Mouse (Mus musculus) heart, embryonic 12.5 days (tissue): ENCODE measurements around the gene Exosc8. TPM values are rescaled to one million over a fixed set of nuclear protein-coding genes. Genes with fewer than 3 reads are reported as not detected.
"Not testable (repeated sequence)": the region's sequence is repeated elsewhere in the genome, so short reads cannot be mapped to it uniquely, and the experiment has no call there.

ENCODE experiments used
- ATAC-seq: fragments of 200-750 bp; cut with Nextera tagmentation; 2 replicates; pipeline ENCODE4 v1.8.0; 2017; ENCODE audit warnings: moderate TSS enrichment, moderate library complexity; ENCODE audit not compliant: insufficient number of reproducible peaks, low FRiP score
- H3K27ac ChIP-seq: fragments of 300-500 bp; sonication (generic); 2 replicates; pipeline ENCODE4 v1.5.1; 2016; ENCODE audit warnings: mild to moderate bottlenecking, moderate library complexity; ENCODE audit not compliant: poor library complexity, severe bottlenecking
- H3K27me3 ChIP-seq: fragments of 300-500 bp; sonication (generic); replicated peaks from 2 replicates; pipeline ENCODE4 v1.6.1; 2016; ENCODE audit warnings: mild to moderate bottlenecking, moderate library complexity
- H3K36me3 ChIP-seq: fragments of 300-500 bp; sonication (generic); 2 replicates; pipeline ENCODE4 v1.6.1; 2016; ENCODE audit warnings: mild to moderate bottlenecking, moderate library complexity
- H3K4me1 ChIP-seq: fragments of 300-500 bp; sonication (generic); replicated peaks from 2 replicates; pipeline ENCODE4 v1.6.1; 2016; ENCODE audit warnings: mild to moderate bottlenecking
- H3K4me2 ChIP-seq: fragments of 300-500 bp; sonication (generic); 2 replicates; pipeline ENCODE4 v1.6.1; 2016; ENCODE audit warnings: mild to moderate bottlenecking, moderate library complexity
- H3K4me3 ChIP-seq: fragments of 300-500 bp; sonication (generic); 2 replicates; pipeline ENCODE4 v1.5.1; 2016; ENCODE audit warnings: mild to moderate bottlenecking
- H3K9ac ChIP-seq: fragments of 300-500 bp; sonication (generic); 2 replicates; pipeline ENCODE4 v1.6.1; 2016; ENCODE audit warnings: mild to moderate bottlenecking, moderate library complexity
- H3K9me3 ChIP-seq: fragments of 300-500 bp; sonication (generic); replicated peaks from 2 replicates; pipeline ENCODE4 v1.6.1; 2016; ENCODE audit warnings: mild to moderate bottlenecking, moderate library complexity
- WGBS: fragments of 180-500 bp; shearing (Covaris S2); methylation state at CpG from one replicate; pipeline ENCODE4 v1.1.7; 2016; 5-methylcytosine and 5-hydroxymethylcytosine counted together
- polyA plus RNA-seq: library from polyadenylated mRNA; unstranded; fragments of >200 nt; fragmentation: Nextera tagmentation; extraction: Ambion mirVana; gene quantifications from 2 replicates; pipeline ENCODE4 v1.2.1, GENCODE M21; 2016

Gene Exosc8
- polyA plus RNA-seq, 1 experiment from 2014 or later: 82.6 TPM

- Histone ChIP-seq H3K4me2 (no peak overlapping the region), H3K9ac (no peak overlapping the region), H3K4me3 (no peak overlapping the region), H3K4me1 (no peaks in the 10 kb centered on the region), H3K9me3 (no peaks in the 10 kb centered on the region), H3K27me3 (no peaks in the 10 kb centered on the region), H3K27ac (no peak overlapping the region), H3K36me3 (peaks cover 78% of the 10 kb centered on the region)
- 64% methylated on average over 9 of the region's 9 CpGs for WGBS
- no peak; the same call in 1 of the 2 replicates for ATAC-seq
Measured at GRCm38 (mm10) chr3:54708972-54709371, 26.2 kb downstream of the Exosc8 start.

- 96% methylated on average over 8 of the region's 8 CpGs for WGBS
- H3K36me3 ChIP-seq: peaks cover 71% of the 10 kb centered on the region
- not testable (repeated sequence) for H3K4me2 ChIP-seq, H3K4me1 ChIP-seq, H3K27me3 ChIP-seq, H3K4me3 ChIP-seq, ATAC-seq, H3K27ac ChIP-seq, H3K9me3 ChIP-seq, H3K9ac ChIP-seq
Measured at GRCm38 (mm10) chr3:54704106-54704505, 31.1 kb downstream of the Exosc8 start.

- Histone ChIP-seq H3K4me3 (no peak overlapping the region), H3K27ac (no peak overlapping the region), H3K4me2 (no peak overlapping the region), H3K4me1 (no peaks in the 10 kb centered on the region), H3K27me3 (no peaks in the 10 kb centered on the region), H3K9me3 (no peaks in the 10 kb centered on the region), H3K9ac (no peak overlapping the region), H3K36me3 (peaks cover 69% of the 10 kb centered on the region)
- WGBS: 42% methylated on average over 5 of the region's 5 CpGs
- ATAC-seq: peak; percentile 48; the same call in 1 of the 2 replicates
Measured at GRCm38 (mm10) chr3:54699759-54700301, 35.4 kb downstream of the Exosc8 start.

- H3K27me3 ChIP-seq: no peaks in the 10 kb centered on the region
- peaks cover 28% of the 10 kb centered on the region for H3K36me3 ChIP-seq
- peak overlapping the region; percentile 87 for H3K27ac ChIP-seq
- no peak for ATAC-seq
- no peaks in the 10 kb centered on the region for H3K9me3 ChIP-seq
- H3K4me2 ChIP-seq: peak overlapping the region; percentile 61
- peak overlapping the region; percentile 77 for H3K4me3 ChIP-seq
- WGBS: 0% methylated on average over 8 of the region's 8 CpGs
- 0 out of 2 replicates have a peak, but pooled peaks cover 3% of the 10 kb centered on the region for H3K4me1 ChIP-seq
- H3K9ac ChIP-seq: peak overlapping the region; percentile 79
Measured at GRCm38 (mm10) chr3:54693056-54693415, 42.2 kb downstream of the Exosc8 start.

GRCm38 (mm10) chr3:54692202-54693055 is 42.8 kb downstream of the Exosc8 start, which contains the start of gene Supt20:
Gene Supt20, plus strand, starts transcription at chr3:54692807.
- Histone ChIP-seq H3K9ac (peak within 1 kb of the TSS; percentile 79), H3K27me3 (no peaks in the 10 kb centered on the region), H3K4me2 (peak within 1 kb of the TSS; percentile 79), H3K36me3 (peaks cover 23% of the 10 kb centered on the region), H3K4me3 (peak within 1 kb of the TSS; percentile 77), H3K4me1 (0 out of 2 replicates have a peak, but pooled peaks cover 3% of the 10 kb centered on the region), H3K9me3 (no peaks in the 10 kb centered on the region), H3K27ac (peak within 1 kb of the TSS; percentile 87)
- 1% methylated on average over 65 of the region's 65 CpGs for WGBS
- ATAC-seq: peak; percentile 99

- H3K27ac ChIP-seq: no peak overlapping the region
- H3K36me3 ChIP-seq: no peaks in the 10 kb centered on the region
- H3K9ac ChIP-seq: no peak overlapping the region
- WGBS: 39% methylated on average over 2 of the region's 2 CpGs
- H3K4me3 ChIP-seq: no peak overlapping the region
- H3K9me3 ChIP-seq: no peaks in the 10 kb centered on the region
- no peaks in the 10 kb centered on the region for H3K4me1 ChIP-seq
- no peak for ATAC-seq
- no peaks in the 10 kb centered on the region for H3K27me3 ChIP-seq
- no peak overlapping the region for H3K4me2 ChIP-seq
Measured at GRCm38 (mm10) chr3:54689091-54689490, 46.1 kb downstream of the Exosc8 start.

GRCm38 (mm10) chr3:54687245-54687644 is 47.9 kb downstream of the Exosc8 start:
- H3K36me3 ChIP-seq: no peaks in the 10 kb centered on the region
- WGBS: 72% methylated on average over 2 of the region's 2 CpGs
- ATAC-seq: no peak
- no peak overlapping the region for H3K4me2 ChIP-seq
- no peak overlapping the region for H3K27ac ChIP-seq
- H3K9ac ChIP-seq: no peak overlapping the region
- no peaks in the 10 kb centered on the region for H3K4me1 ChIP-seq
- no peak overlapping the region for H3K4me3 ChIP-seq
- no peaks in the 10 kb centered on the region for H3K9me3 ChIP-seq
- H3K27me3 ChIP-seq: no peaks in the 10 kb centered on the region

- no peak overlapping the region for H3K9ac ChIP-seq
- ATAC-seq: no peak
- H3K4me3 ChIP-seq: no peak overlapping the region
- H3K27me3 ChIP-seq: no peaks in the 10 kb centered on the region
- H3K36me3 ChIP-seq: no peaks in the 10 kb centered on the region
- no peaks in the 10 kb centered on the region for H3K9me3 ChIP-seq
- H3K4me2 ChIP-seq: no peak overlapping the region
- H3K27ac ChIP-seq: no peak overlapping the region
- WGBS: 91% methylated on average over 3 of the region's 3 CpGs
- 0 out of 2 replicates have a peak, but pooled peaks cover 2% of the 10 kb centered on the region for H3K4me1 ChIP-seq
Measured at GRCm38 (mm10) chr3:54685202-54685601, 50.0 kb downstream of the Exosc8 start.

- Histone ChIP-seq H3K9ac (no peak overlapping the region), H3K9me3 (no peaks in the 10 kb centered on the region), H3K4me3 (no peak overlapping the region), H3K27ac (no peak overlapping the region), H3K4me2 (no peak overlapping the region), H3K27me3 (no peaks in the 10 kb centered on the region), H3K36me3 (no peaks in the 10 kb centered on the region), H3K4me1 (peaks cover 2% of the 10 kb centered on the region; the same call in 1 of the 2 replicates)
- ATAC-seq: no peak
- 61% methylated on average over 6 of the region's 6 CpGs for WGBS
Measured at GRCm38 (mm10) chr3:54681310-54682204, 53.6 kb downstream of the Exosc8 start.
